Mouse (Mus musculus) olfactory bulb, adult 2 months (tissue): Measurements from ENCODE around the gene Kcnmb3.

Experiments used
- CTCF ChIP-seq: fragments of 200-500 bp; IDR thresholded peaks from 2 replicates; pipeline ENCODE4 v1.5.1; 2012; ENCODE audit warnings: low read depth, mild to moderate bottlenecking, low read length, moderate library complexity; ENCODE audit not compliant: insufficient read depth
- POLR2A ChIP-seq: fragments of 200-500 bp; IDR thresholded peaks from 2 replicates; pipeline ENCODE4 v1.6.1; 2012; ENCODE audit warnings: mild to moderate bottlenecking, low read depth, low read length, moderate library complexity; ENCODE audit not compliant: insufficient read depth

DNA sequence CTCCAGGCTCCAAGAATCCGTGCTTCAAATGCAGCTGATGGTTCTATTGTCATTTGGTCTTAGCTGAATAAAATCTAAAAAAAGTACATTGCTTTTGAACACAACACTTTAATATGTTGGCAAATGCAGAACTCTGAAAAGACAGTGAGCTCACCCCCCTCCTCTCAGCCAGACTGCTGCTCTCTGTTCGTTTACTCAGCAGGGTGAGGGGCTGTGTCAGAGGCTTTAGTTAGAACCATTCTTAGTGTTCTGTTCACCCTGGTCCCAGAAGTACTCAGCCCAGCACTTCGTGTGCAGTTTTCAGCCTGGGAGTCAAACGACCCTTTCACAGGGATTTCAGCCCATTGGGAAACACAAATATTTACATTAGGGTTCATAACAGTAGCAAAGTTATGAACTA lies 23.6 kb downstream of the Kcnmb3 start:
- TF ChIP-seq CTCF, result no peak
- TF ChIP-seq POLR2A, result no peak
